Mouse (Mus musculus) limb, embryonic 11.5 days (tissue): ENCODE results near the gene H2afy2. TPM values are rescaled to one million over a fixed set of nuclear protein-coding genes. Genes with fewer than 3 reads are reported as not detected.

Experiments
- ATAC-seq: fragments of 200-750 bp; cut with Nextera tagmentation; 2 replicates; pipeline ENCODE4 v1.8.0; 2017; ENCODE audit warnings: low read depth; ENCODE audit not compliant: insufficient number of reproducible peaks, low FRiP score, low TSS enrichment
- DNase-seq: peaks from one replicate; pipeline ENCODE4 v3.0.0-alpha.2; 2015; ENCODE audit warnings: low spot score
- H3K27ac ChIP-seq: fragments of 300-500 bp; sonication (generic); replicated peaks from 2 replicates; pipeline ENCODE4 v1.5.1; 2014; ENCODE audit warnings: low read depth, mild to moderate bottlenecking, low read length
- H3K27me3 ChIP-seq: fragments of 300-500 bp; sonication (generic); 2 replicates; pipeline ENCODE4 v1.6.1; 2014; ENCODE audit warnings: mild to moderate bottlenecking, low read length, mixed read lengths; ENCODE audit not compliant: control insufficient read depth, insufficient read depth
- H3K36me3 ChIP-seq: fragments of 300-500 bp; sonication (generic); 2 replicates; pipeline ENCODE4 v1.6.1; 2014; ENCODE audit warnings: mild to moderate bottlenecking, low read length, moderate library complexity, mixed read lengths; ENCODE audit not compliant: control insufficient read depth, insufficient read depth
- H3K4me1 ChIP-seq: fragments of 300-500 bp; sonication (generic); 2 replicates; pipeline ENCODE4 v1.6.1; 2014; ENCODE audit warnings: low read length, mixed read lengths; ENCODE audit not compliant: control insufficient read depth, insufficient read depth
- H3K4me2 ChIP-seq: fragments of 300-500 bp; sonication (generic); 2 replicates; pipeline ENCODE4 v1.6.1; 2014; ENCODE audit warnings: low read depth, mild to moderate bottlenecking, moderate library complexity; ENCODE audit not compliant: severe bottlenecking
- H3K4me3 ChIP-seq: fragments of 300-500 bp; sonication (generic); 2 replicates; pipeline ENCODE4 v1.5.1; 2014; ENCODE audit warnings: low read depth, low read length
- H3K9ac ChIP-seq: fragments of 300-500 bp; sonication (generic); 2 replicates; pipeline ENCODE4 v1.6.1; 2014; ENCODE audit warnings: mild to moderate bottlenecking, low read length
- H3K9me3 ChIP-seq: fragments of 300-500 bp; sonication (generic); 2 replicates; pipeline ENCODE4 v1.6.1; 2016; ENCODE audit warnings: low read length; ENCODE audit not compliant: control insufficient read depth
- WGBS: fragments of 180-500 bp; shearing (Covaris S2); extraction: QIAGEN DNeasy Blood & Tissue Kit; methylation state at CpG from one replicate; pipeline ENCODE4 v1.1.7; 2014; 5-methylcytosine and 5-hydroxymethylcytosine counted together
- polyA plus RNA-seq: library from polyadenylated mRNA; unstranded; fragments of >200 nt; fragmentation: Nextera tagmentation; extraction: Ambion mirVana; gene quantifications from 2 replicates; pipeline ENCODE4 v1.2.1, GENCODE M21; 2014

H2afy2 gene
- 249 and 263 TPM in 2 replicates for polyA plus RNA-seq

DNA sequence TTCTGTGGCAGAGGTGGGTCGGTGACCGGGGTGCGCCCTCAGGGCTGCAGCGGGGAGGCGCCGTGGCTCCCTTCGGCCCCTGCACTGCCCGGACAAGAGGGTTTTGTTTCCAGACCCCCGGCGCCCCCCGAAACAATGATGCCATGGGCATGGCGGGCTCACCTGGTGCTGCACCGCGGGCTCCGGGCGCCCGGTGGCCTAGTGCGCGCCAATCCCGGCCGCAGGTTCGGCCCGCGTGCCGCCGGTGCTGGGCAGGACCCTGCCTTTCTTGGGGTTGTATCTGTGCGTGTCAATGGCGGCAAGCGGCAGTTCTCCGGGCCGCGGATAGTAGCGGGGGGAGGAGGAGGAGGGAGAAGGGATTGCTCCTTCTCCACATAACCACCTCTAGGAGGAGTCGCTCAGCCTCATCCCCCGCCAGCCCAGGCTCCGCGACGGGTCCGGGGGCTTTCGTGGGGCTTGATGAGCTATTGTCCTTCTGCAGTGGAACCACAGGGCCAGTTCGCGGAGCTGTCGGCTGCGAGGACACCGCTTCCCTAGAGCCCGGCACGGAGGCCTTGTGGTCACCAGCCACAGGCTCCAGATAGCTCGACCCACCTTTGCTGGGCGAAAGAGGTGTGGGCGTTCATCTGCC is at the start of gene H2afy2:
Gene H2afy2, minus strand, starts transcription at position 527 of the 631 bp plus-strand sequence.
- H3K9ac ChIP-seq = peak within 1 kb of the TSS; percentile 100
- H3K9me3 ChIP-seq = no peaks in the 10 kb centered on the region
- no peaks in the 10 kb centered on the region for H3K36me3 ChIP-seq
- H3K27me3 ChIP-seq = no peaks in the 10 kb centered on the region
- ATAC-seq = peak; percentile 85
- peak within 1 kb of the TSS; percentile 98 for H3K27ac ChIP-seq
- H3K4me1 ChIP-seq = peaks cover 4% of the 10 kb centered on the region; the same call in 1 of the 2 replicates
- H3K4me2 ChIP-seq = peak within 1 kb of the TSS; percentile 44
- under 1% methylated on average over 50 of the region's 50 CpGs for WGBS
- peak within 1 kb of the TSS; percentile 96 for H3K4me3 ChIP-seq
- peak; percentile 90 for DNase-seq

DNA sequence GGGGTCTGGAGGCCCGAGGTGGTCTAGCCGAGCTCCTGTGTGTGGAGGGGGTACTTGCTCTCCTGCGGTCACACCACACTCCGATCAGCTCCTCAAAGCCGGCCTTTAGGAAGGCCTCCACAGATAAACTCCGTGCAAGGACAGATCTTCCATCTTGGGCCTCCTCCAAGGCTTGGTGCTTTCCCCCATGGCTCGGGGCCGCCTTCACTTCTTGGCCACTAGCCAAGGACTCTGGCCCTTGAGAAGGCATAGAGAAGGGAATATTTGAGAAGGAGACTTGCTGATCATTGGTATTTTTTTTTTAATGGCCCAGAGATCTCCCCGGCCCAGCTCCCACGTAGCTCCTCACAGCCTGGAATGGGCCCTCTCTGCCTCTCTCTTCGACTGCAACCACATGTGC is 48.8 kb upstream of the H2afy2 start:
- Histone ChIP-seq H3K36me3 (no peaks in the 10 kb centered on the region), H3K27me3 (no peaks in the 10 kb centered on the region), H3K4me1 (peaks cover 14% of the 10 kb centered on the region), H3K27ac (no peak overlapping the region), H3K9ac (no peak overlapping the region), H3K4me2 (no peak overlapping the region), H3K9me3 (no peaks in the 10 kb centered on the region), H3K4me3 (no peak overlapping the region)
- 87% methylated on average over 11 of the region's 11 CpGs for WGBS
- DNase-seq = no peak
- no peak for ATAC-seq

DNA sequence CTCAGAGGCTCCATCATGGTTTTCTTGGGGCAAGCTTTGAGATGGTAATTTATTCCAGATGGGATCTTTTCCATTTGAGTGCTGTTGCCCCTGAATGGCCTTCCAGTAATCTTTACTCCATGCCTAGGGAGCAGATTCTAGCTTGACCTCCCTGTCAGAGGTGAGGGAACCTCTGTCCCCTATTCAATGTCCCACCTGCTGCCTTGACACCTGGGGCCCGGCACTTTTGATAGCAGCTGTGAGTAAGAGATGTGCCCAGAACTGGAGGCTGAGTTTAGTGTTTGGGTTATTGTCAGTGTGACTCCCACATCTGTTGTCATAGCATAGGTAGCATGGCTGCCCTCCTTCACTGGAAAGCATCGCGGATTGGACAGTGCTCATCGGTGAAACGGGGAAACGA is 47.8 kb upstream of the H2afy2 start:
- DNase-seq = no peak
- Histone ChIP-seq H3K4me2 (no peak overlapping the region), H3K4me1 (peaks cover 19% of the 10 kb centered on the region), H3K36me3 (no peaks in the 10 kb centered on the region), H3K9me3 (no peaks in the 10 kb centered on the region), H3K4me3 (no peak overlapping the region), H3K27ac (no peak overlapping the region; the same call in 1 of the 2 replicates), H3K9ac (no peak overlapping the region), H3K27me3 (no peaks in the 10 kb centered on the region)
- 81% methylated on average over 6 of the region's 6 CpGs for WGBS
- no peak for ATAC-seq

DNA sequence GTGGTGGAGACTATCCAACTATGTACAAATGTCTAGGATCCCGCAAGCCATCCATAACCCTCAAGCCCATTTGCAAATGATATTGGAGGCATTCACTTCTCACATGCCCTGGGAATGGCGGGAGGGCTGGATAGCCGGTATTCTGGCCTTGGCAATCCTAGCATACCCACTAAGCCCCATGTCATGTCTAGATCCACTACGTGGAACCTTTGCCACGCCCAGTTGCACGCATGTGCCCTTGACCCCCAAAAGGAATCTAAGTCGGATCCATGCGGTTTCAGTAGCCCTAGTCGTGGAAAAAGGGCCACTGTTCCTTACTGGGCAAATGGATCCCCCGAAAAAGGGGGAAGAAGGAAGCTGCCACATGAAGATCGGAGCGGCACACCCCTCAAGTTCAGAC is 47.3 kb upstream of the H2afy2 start:
- peaks cover 22% of the 10 kb centered on the region for H3K4me1 ChIP-seq
- H3K9me3 ChIP-seq = no peaks in the 10 kb centered on the region
- ATAC-seq = no peak
- no peak overlapping the region for H3K4me2 ChIP-seq
- no peaks in the 10 kb centered on the region for H3K36me3 ChIP-seq
- H3K9ac ChIP-seq = no peak overlapping the region
- no peaks in the 10 kb centered on the region for H3K27me3 ChIP-seq
- no peak for DNase-seq
- no peak overlapping the region; the same call in 1 of the 2 replicates for H3K27ac ChIP-seq
- 71% methylated on average over 12 of the region's 12 CpGs for WGBS
- H3K4me3 ChIP-seq = no peak overlapping the region

DNA sequence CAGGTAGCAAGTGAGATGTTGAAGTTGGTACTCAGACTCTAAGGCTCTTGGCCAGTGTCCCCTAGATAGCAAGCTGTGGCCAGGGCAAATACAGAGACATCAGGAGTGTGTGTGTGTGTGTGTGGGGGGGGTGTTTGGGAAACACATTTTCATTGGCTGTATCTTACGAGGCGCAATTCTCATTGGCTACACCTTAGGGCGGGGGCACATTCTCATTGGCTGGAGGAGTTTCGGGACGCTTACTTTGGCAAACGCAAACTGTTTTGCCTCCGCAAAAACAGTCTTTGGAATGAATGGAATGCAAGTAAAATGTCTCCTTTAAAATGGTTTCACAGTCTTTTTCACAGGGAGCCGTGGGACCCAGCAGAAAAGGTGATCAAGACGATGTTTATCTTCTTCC is 46.9 kb upstream of the H2afy2 start:
- no peak overlapping the region for H3K27ac ChIP-seq
- 56% methylated on average over 9 of the region's 9 CpGs for WGBS
- H3K9me3 ChIP-seq = no peaks in the 10 kb centered on the region
- DNase-seq (no peak), ATAC-seq (no peak)
- no peak overlapping the region for H3K4me3 ChIP-seq
- H3K4me1 ChIP-seq = peaks cover 27% of the 10 kb centered on the region
- H3K9ac ChIP-seq = no peak overlapping the region
- H3K4me2 ChIP-seq = no peak overlapping the region
- no peaks in the 10 kb centered on the region for H3K36me3 ChIP-seq
- H3K27me3 ChIP-seq = no peaks in the 10 kb centered on the region

DNA sequence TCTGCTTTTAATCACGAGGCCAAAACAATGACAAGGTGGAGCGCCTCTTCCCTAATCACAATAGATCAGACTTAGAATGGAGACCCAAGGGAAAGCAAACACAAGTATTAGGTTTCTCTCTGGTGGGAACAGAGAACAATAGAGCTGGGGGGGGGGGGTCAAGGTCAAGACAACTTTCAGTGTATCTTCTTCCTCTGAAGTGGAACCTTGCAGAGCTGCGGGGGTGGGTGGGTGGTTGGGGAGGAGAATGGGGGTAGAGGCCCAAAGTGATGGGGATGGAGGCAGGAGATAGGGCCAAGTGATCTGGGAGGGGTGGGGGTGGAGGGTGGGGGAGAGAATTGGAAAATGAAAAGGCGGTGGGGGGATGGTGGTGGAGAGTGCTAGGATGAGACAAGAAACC is 45.1 kb upstream of the H2afy2 start:
- Histone ChIP-seq H3K4me3 (no peak overlapping the region), H3K4me2 (no peak overlapping the region), H3K27me3 (no peaks in the 10 kb centered on the region), H3K9me3 (no peaks in the 10 kb centered on the region), H3K4me1 (peaks cover 32% of the 10 kb centered on the region), H3K9ac (no peak overlapping the region), H3K36me3 (no peaks in the 10 kb centered on the region), H3K27ac (no peak overlapping the region)
- 65% methylated on average over 4 of the region's 4 CpGs for WGBS
- DNase-seq = no peak
- ATAC-seq = no peak

DNA sequence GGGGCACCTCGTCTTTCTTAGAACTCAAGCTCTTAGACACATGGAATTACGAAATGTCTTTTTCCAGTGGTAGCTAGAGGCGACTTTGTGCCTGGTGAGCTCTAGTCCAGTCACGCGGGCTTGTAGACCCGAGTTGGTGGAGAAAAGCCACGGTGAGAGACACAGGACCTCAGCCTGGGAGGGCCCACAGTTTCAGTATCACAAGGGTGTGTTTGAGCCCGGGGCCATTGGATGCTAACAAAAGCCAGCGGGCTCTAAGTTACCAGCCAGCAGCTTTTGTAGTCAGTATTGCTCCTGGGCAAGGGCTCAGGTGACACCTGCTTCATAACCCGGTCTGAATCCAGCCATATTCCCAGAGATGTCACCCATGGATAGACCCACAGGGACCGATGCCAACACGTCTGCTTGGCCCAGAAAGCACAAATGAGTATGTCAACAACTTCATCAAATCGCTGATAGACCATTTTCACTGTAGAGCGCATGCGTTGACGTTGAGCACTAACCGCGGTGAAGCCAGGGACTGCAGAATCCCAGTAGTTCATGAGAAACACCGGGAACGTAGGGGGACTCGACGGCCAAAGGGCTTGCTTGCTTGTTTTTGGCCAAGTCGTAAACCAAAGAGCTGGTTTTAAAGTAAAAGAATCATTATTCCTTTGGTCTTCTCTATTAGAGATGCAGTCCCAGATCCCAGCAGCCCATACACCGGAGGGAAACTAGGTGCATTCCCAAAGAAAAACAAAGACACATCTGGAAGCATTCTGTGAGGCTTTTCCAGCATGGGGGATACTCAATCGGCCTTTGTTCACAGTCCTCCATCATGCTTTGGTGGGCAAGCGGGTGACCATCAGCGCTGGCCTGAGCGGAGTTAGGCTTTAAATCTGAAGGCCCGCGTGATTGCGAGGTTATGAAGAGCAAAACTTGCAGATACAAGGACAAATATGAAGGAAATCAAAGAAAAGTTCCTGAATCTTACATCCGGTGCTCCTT is 44.3 kb upstream of the H2afy2 start:
- Histone ChIP-seq H3K27me3 (no peaks in the 10 kb centered on the region), H3K4me2 (no peak overlapping the region), H3K4me1 (peaks cover 40% of the 10 kb centered on the region), H3K4me3 (no peak overlapping the region), H3K9ac (no peak overlapping the region), H3K27ac (0 out of 2 replicates have a peak overlapping the region, but pooled peaks have one; percentile 18), H3K9me3 (no peaks in the 10 kb centered on the region), H3K36me3 (no peaks in the 10 kb centered on the region)
- ATAC-seq = no peak
- peak; percentile 30 for DNase-seq
- 87% methylated on average over 32 of the region's 32 CpGs for WGBS

DNA sequence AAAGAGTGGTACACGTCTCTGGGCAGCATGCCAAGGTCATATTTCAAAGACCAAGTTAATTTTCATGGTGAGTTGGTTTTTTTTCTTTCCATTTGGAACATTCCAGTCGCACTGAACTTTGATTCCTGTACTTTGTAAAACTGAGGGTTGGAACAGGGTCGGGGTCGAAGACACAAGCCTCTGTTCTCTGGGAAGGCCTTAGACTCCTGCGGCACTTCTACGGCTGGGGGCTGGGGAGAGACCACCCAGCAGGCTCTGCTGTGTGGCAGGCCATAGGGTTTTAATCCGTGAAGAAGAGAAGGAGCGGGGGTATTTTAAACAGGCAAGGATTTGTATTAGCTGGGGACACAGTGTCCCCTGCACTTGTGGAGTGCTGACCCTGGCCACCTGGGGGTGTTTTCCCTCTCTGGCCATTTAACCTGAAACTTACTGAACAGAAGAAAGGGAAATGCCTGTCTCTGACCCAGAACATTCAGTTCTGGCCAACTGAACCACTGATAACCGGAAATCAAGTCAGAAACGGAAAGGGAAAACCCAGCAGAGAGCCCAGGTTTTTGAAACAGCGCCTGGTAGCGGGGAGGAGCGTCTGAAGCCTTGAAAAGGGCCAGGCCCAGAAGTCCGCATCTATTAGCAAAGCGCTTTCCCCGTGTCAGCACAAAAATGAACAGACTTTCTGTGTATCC is 42.9 kb upstream of the H2afy2 start:
- no peaks in the 10 kb centered on the region for H3K36me3 ChIP-seq
- no peaks in the 10 kb centered on the region for H3K9me3 ChIP-seq
- H3K4me1 ChIP-seq = peaks cover 40% of the 10 kb centered on the region
- ATAC-seq = 0 out of 2 replicates have a peak, but pooled peaks have one; percentile 46
- H3K4me2 ChIP-seq = no peak overlapping the region
- DNase-seq = peak; percentile 67
- 22% methylated on average over 16 of the region's 16 CpGs for WGBS
- H3K4me3 ChIP-seq = no peak overlapping the region
- H3K9ac ChIP-seq = no peak overlapping the region
- H3K27ac ChIP-seq = peak overlapping the region; percentile 36
- no peaks in the 10 kb centered on the region for H3K27me3 ChIP-seq
